Mouse (Mus musculus) lung, postnatal 0 days (tissue): ENCODE data around the gene Ncapd3.
A peak's percentile ranks its signal among the peaks of the same experiment; 100 is the strongest.

Experiments
- CTCF ChIP-seq: IDR thresholded peaks from 2 replicates; pipeline ENCODE4 v1.5.1; 2016; ENCODE audit warnings: antibody characterized with exemption, mild to moderate bottlenecking
- EP300 ChIP-seq: IDR thresholded peaks from 2 replicates; pipeline ENCODE4 v1.6.1; 2016; ENCODE audit warnings: antibody characterized with exemption, mild to moderate bottlenecking, control low read depth

DNA sequence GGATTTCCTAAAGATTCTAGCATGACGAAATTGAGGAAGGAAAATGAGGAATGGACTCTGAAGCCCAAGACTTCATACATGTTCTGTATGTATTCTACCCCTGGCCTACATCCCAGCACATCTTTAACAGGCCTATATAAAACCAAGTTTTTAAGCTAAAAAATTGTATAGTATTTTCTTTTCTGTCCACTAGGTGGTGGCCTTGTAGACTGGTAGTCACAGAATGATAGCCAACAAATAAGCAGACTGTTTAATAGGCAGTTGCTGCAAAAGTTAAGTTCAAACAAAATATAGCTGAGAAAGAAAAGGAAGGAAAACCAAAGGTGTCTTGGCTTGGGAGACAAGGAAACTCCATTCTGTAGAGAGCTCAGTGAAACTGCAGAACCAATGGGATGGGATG is 44.7 kb downstream of the Ncapd3 start:
- TF ChIP-seq CTCF = peak; percentile 50
- no peak for TF ChIP-seq EP300
